Mouse (Mus musculus) embryo, embryonic 10 days (tissue): ENCODE results near the gene Ralgds.

Experiments
- DNase-seq: peaks from one replicate; pipeline ENCODE4 v3.0.0-alpha.2; 2015; ENCODE audit warnings: low spot score

Gene Ralgds

GRCm38 (mm10) chr2:28564380-28564779, 51.5 kb downstream of the Ralgds start:
- no peak for DNase-seq

GRCm38 (mm10) chr2:28566545-28566944, 53.6 kb downstream of the Ralgds start:
- DNase-seq, result peak; percentile 29

GRCm38 (mm10) chr2:28569903-28570302, 57.0 kb downstream of the Ralgds start:
- DNase-seq, result peak; percentile 44

GRCm38 (mm10) chr2:28575341-28575740, 62.4 kb downstream of the Ralgds start:
- no peak for DNase-seq

- no peak for DNase-seq
Observed at GRCm38 (mm10) chr2:28576815-28577214, 63.9 kb downstream of the Ralgds start.

- DNase-seq, result no peak
Observed at GRCm38 (mm10) chr2:28578003-28578402, 65.1 kb downstream of the Ralgds start.

GRCm38 (mm10) chr2:28582647-28583353, 69.9 kb downstream of the Ralgds start:
- DNase-seq, result peak; percentile 91

- no peak for DNase-seq
Observed at GRCm38 (mm10) chr2:28583651-28584050, 70.7 kb downstream of the Ralgds start, which contains the start of gene Gtf3c5. TSS of gene Gtf3c5 (minus strand) at chr2:28583751.

- peak; percentile 95 for DNase-seq
Observed at GRCm38 (mm10) chr2:28585043-28585571, 72.2 kb downstream of the Ralgds start.

GRCm38 (mm10) chr2:28585730-28586129, 72.8 kb downstream of the Ralgds start:
- DNase-seq, result no peak

GRCm38 (mm10) chr2:28588574-28588973, 75.6 kb downstream of the Ralgds start:
- DNase-seq, result no peak

GRCm38 (mm10) chr2:28591479-28591878, 78.6 kb downstream of the Ralgds start:
- no peak for DNase-seq

GRCm38 (mm10) chr2:28592809-28593208, 79.9 kb downstream of the Ralgds start:
- DNase-seq, result peak; percentile 84

GRCm38 (mm10) chr2:28596021-28596420, 83.1 kb downstream of the Ralgds start:
- DNase-seq, result no peak

- no peak for DNase-seq
Observed at GRCm38 (mm10) chr2:28596998-28597397, 84.1 kb downstream of the Ralgds start.

GRCm38 (mm10) chr2:28597733-28598547, 85.0 kb downstream of the Ralgds start:
- DNase-seq, result no peak

- no peak for DNase-seq
Observed at GRCm38 (mm10) chr2:28598692-28599568, 86.0 kb downstream of the Ralgds start.

GRCm38 (mm10) chr2:28599569-28599900, 86.6 kb downstream of the Ralgds start:
- DNase-seq, result no peak

GRCm38 (mm10) chr2:28601720-28602590, 89.0 kb downstream of the Ralgds start:
- DNase-seq, result no peak
